Mouse (Mus musculus) layer of hippocampus, postnatal 10 days (tissue): ENCODE results near the gene Adamts15. TPM values are rescaled to one million over a fixed set of nuclear protein-coding genes. Genes with fewer than 3 reads are reported as not detected.

Experiments used
- DNase-seq, 2 experiments: peaks; one replicate each; pipeline ENCODE4 v3.0.0; 2021; ENCODE audit warnings: low spot score in 2 of 2
- total RNA-seq, 2 experiments: library from RNA; stranded (reverse); gene quantifications; 2 replicates each; pipeline ENCODE4 v1.2.3; 2021

The Adamts15 gene
- total RNA-seq, 2 experiments from 2014 or later: 7.7 to 8.7 TPM

DNA sequence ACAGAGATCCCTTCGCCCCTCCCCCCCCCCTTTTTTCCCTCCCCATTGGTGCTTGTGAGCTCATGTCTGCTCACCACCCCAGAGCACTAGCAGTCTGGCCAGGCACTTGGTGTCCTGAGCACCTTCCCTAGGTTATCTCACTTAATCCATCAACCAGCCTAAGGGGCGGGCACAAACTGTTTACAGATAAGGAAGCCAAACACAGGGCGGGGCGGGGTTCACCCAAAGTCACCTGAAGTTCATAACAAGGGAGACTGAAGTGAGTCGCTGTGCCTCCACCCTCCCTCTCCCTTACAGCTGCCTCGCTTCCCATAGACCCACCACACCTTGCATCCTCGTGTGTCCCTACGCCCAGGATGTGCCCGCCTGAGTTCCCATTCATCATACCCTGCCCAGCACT lies 41.7 kb downstream of the Adamts15 start:
- no peak for DNase-seq

DNA sequence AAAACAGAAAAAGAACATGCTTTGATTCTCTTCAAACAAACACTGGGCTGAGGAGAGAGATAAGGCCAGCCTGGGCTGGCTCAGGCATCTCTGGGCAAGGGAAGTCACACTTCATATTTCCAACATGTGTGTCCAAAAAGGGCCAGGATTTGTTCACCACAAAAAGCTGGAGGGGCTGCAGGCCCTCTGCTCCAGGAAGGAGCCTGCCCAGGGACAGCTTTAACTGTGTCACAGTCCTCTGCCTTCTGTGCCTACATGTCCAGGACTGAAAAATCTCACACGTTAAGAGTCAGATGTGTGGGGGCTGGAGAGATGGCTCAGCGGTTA lies 42.3 kb downstream of the Adamts15 start:
- no peak for DNase-seq

DNA sequence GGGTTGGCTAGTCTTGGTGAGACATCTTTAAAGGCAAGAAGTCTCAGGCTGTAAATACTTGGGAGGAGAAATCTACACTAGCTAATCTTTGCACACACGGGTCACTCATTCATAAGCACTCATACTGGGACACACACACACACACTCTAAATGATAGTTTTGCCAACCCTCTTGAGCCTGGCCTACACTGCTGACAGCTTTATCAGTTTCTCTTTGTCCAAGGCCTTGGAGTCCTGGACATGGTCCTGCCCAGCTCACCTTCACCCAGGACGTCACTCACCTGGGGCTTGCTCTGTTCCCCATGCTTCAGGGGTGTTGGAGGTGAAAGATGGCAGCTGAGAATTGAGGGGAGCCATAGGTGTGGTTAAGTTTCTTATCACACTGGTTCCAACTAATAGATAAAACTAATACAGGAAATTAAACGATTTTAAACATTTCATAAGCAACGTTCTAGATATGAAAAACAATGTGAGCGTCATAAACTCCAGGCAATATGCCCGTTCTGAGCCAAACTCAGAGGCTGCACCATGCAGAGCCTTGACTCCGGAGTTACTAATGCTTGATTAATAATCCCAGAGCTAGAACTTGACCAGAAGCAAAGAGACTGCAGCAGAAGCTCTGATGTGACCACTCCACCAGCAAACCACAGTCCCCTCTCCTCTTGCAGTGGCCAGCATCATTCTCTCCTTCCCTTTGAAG lies 42.9 kb downstream of the Adamts15 start:
- no peak for DNase-seq

GRCm38 (mm10) chr9:30876552-30876951 lies 45.7 kb downstream of the Adamts15 start:
- DNase-seq: no peak

DNA sequence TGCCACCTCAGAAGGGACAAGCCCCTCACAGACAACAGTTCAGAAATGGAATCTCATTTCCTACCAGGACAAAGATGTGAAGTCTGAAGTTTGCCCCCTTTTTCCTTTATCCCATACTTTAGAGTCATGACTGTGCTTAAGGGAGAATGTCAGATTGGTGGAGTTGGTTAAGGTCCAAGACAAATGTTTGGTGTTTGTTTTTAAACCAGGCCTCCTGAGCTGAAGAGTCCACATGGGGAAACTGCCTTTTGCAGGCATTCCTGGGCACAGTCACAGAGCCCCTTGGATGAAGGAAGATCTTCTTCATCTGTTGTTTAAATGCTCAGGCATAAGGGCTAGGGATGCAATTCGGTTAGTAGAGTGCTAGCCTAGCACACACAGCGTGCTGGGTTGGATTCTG lies 66.4 kb downstream of the Adamts15 start:
- DNase-seq: no peak

DNA sequence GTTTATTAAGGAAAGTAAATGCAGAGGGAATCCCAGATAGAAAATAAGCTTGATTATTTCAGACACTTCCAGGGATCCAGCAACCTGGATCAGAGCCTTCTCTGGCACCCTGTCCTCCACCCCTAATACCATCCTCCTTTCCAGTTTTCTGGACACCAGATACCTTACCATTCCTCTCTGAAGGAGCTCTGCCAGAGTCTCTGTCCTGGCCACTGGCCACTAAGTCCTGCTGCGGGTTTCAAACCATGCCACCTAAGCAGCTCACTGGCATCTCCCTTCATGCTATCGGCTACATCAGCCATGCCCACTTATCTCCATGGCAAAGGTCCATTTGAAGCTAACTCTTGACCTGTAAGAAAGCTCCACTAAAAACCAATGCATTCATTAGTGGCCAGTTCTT lies 70.4 kb downstream of the Adamts15 start:
- no peak for DNase-seq

DNA sequence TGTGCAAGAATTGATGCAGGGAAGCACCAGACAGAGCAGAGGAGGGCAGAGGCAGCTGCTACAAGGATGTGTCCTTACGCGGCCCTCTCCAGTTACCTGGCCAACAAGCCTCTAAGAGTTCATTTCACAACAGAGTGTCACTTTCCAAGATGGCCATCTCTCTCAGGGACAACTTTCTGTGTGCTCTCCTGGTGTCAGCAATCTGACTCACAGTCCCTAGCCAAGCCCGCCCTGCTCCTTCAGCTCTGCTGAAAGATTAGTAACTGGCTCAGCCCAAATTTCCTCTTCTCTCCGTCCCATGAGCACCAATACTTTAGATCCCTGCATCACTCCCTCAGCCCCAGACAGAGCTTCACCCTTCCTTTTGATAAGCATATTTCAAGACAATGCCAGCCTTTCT lies 72.3 kb downstream of the Adamts15 start:
- DNase-seq: no peak

DNA sequence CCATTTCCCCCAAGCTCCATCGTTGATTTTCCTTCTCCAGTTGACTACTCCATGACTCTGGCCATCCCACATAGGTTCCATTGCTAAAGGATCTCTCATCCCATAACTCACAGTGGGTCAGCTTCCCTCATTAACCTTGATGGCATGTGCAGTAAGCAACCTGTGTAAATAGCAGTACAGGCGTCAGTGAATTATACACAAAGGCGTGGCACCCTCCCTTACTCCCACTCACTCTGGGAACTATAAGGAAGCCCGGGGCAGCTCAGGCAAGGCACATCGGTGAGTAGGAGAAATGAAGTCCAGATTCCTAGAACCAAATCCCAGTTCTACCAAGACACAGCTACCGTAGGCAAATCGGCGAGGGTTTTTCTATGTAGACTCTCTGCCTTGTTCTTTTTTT lies 72.8 kb downstream of the Adamts15 start:
- DNase-seq: no peak

Other genes with a start within 250 kb of the Adamts15 start
- gene Adamts8, start 20.1 kb upstream of the Adamts15 start, total RNA-seq: 1 to 10 TPM; 5.8 to 7.1 TPM
- 10 to 100 TPM; 34.6 to 35.7 TPM for gene Zbtb44, start 108.2 kb upstream of the Adamts15 start, total RNA-seq
- under 1 TPM; 0.74 to 0.82 TPM for gene St14, start 209.4 kb upstream of the Adamts15 start, total RNA-seq